Mouse (Mus musculus) liver, adult 2 months (tissue): Measurements from ENCODE around the gene Klhl22.

Experiments used
- CTCF ChIP-seq: fragments of 200-500 bp; IDR thresholded peaks from 2 replicates; pipeline ENCODE4 v1.5.1; 2011; ENCODE audit warnings: low read depth, low read length, control low read depth
- POLR2A ChIP-seq: fragments of 200-500 bp; IDR thresholded peaks from 2 replicates; pipeline ENCODE4 v1.6.1; 2011; ENCODE audit warnings: low read length, control low read depth; ENCODE audit not compliant: insufficient read depth; ENCODE audit errors: extremely low read depth

DNA sequence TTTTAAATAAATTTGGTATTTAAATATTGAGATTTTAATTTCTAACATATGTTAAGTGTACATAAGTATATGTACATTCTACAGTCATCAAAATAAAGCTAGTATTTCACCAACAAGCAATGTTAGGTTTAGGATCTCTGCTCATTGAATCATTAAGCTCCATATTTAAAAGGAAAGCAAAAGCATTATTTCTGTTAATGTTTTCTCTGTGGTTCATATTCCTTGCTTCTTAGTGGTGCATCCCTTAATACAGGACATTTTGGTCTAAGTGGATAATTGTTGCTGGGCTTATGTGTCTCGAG lies 36.1 kb upstream of the Klhl22 start:
- TF ChIP-seq POLR2A (no peak), CTCF (no peak)
